ENCODE assay signal across 9 mouse cellular contexts in genomic region chr1:154796685-154797084, GRCm38 (mm10).
A peak's percentile ranks its signal among the peaks of the same experiment; 100 is the strongest.
DNase-seq lines count a peak whose midpoint lies in the region; ATAC-seq lines count a peak whose summit lies in the region.
"Had no signal": no experiment of that assay in that cellular context is flagged by ENCODE, and none has a peak within 500 bp of the region (broad histone marks: within the 10 kb centered on the region; RNA-seq: fewer than 3 reads in every experiment).

No protein-coding gene starts in this region.

- no peak overlapping the region for H3K27ac ChIP-seq in embryonic facial prominence, embryonic 14.5 days (replicated peaks; ENCODE audit: low read depth, low read length)
- H3K27ac ChIP-seq: heart, embryonic 15.5 days had no signal

- no peak overlapping the region for H3K4me2 ChIP-seq in embryonic facial prominence, embryonic 14.5 days (ENCODE audit: low read depth, low read length)
- H3K4me2 ChIP-seq: heart, embryonic 15.5 days had no signal

- no peaks in the 10 kb centered on the region for H3K4me1 ChIP-seq in embryonic facial prominence, embryonic 14.5 days (ENCODE audit: control insufficient read depth, insufficient read depth, low read length)

- ATAC-seq in embryonic facial prominence, embryonic 14.5 days (ENCODE audit: low read depth), result 0 out of 2 replicates have a peak, but pooled peaks have one; percentile 26

- H3K27me3 ChIP-seq in embryonic facial prominence, embryonic 14.5 days (replicated peaks; ENCODE audit: control insufficient read depth, insufficient read depth, low read length), result no peaks in the 10 kb centered on the region
- H3K27me3 ChIP-seq: heart, embryonic 15.5 days had no signal

- peak; percentile 42 for DNase-seq in gastrocnemius, postnatal 10 days
- no peak for DNase-seq in gastrocnemius, adult 8-10 months (ENCODE audit: low spot score in 2 of 2)
- peak; percentile 35 to 71 for DNase-seq in spleen, adult 18-20 months
- DNase-seq in spleen, adult 12 weeks (ENCODE audit: low spot score), result no peak
- DNase-seq in embryonic facial prominence, embryonic 14.5 days (ENCODE audit: low spot score), result no peak
- peak; percentile 72 for DNase-seq in retina, embryonic 14.5 days (ENCODE audit: low spot score)
- no peak for DNase-seq in layer of hippocampus, adult 11-12 months (ENCODE audit: low spot score)
- DNase-seq in left cerebral cortex, adult 8-10 months (ENCODE audit: low spot score in 2 of 2), result no peak

- no peak overlapping the region for H3K4me3 ChIP-seq in embryonic facial prominence, embryonic 14.5 days (ENCODE audit: low read depth, low read length)
- H3K4me3 ChIP-seq: heart, embryonic 15.5 days had no signal

- H3K36me3 ChIP-seq in embryonic facial prominence, embryonic 14.5 days (ENCODE audit: control insufficient read depth, insufficient read depth, low read length), result no peaks in the 10 kb centered on the region
- H3K36me3 ChIP-seq: heart, embryonic 15.5 days had no signal

- H3K9ac ChIP-seq in embryonic facial prominence, embryonic 14.5 days (ENCODE audit: low read depth, low read length), result no peak overlapping the region
- H3K9ac ChIP-seq: heart, embryonic 15.5 days had no signal

- 55% methylated on average over 2 of the region's 2 CpGs for whole genome bisulfite sequencing in embryonic facial prominence, embryonic 14.5 days

- H3K9me3 ChIP-seq in embryonic facial prominence, embryonic 14.5 days (ENCODE audit: control insufficient read depth, low read length), result no peaks in the 10 kb centered on the region
- H3K9me3 ChIP-seq: heart, embryonic 15.5 days had no signal

Comparison
In these comparisons a context has a peak if more than half of its experiments do, and no peak if none do; other contexts are left out.
1. DNase-seq: peak in gastrocnemius, postnatal 10 days (single experiment), spleen, adult 18-20 months (2 of 2) and retina, embryonic 14.5 days (single experiment); none in gastrocnemius, adult 8-10 months (0 of 2), spleen, adult 12 weeks (single experiment), embryonic facial prominence, embryonic 14.5 days (single experiment), layer of hippocampus, adult 11-12 months (single experiment) and left cerebral cortex, adult 8-10 months (0 of 2).